Mouse (Mus musculus): Measurements from ENCODE around the gene AI481877. TPM values are rescaled to one million over a fixed set of nuclear protein-coding genes. Genes with fewer than 3 reads are reported as not detected.

AI481877 gene
- total and polyA plus RNA-seq, 3 experiments, result not detected

DNA sequence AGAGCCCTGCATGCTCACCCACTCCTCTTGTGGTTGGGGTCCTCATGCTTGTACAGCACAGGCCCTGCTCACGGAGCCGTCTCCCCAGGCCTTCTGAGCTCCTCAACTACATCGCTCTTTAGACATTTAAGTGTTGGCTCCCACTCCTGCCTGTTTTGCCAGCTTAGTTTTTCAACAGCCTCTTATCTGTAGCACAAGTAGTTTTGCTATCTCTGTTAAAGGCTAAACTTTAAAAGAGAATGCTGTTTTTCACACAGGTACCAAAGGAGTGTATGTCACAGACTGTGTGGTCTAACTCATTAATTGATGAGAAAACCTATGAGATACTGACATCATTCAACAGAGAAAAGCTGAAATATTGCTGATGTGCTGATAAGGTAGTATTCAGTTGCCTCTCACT, 127.3 kb downstream of the AI481877 start:
- no peak overlapping the region for H3K9ac ChIP-seq (ENCODE audit: low read depth, low read length)
- H3K27ac ChIP-seq, result no peak overlapping the region
- peaks cover 13% of the 10 kb centered on the region for H3K4me1 ChIP-seq (ENCODE audit: control insufficient read depth, insufficient read depth, low read length)
- peaks cover 11% of the 10 kb centered on the region for H3K79me2 ChIP-seq (replicated peaks; ENCODE audit: control insufficient read depth, insufficient read depth, low read length)
- TF ChIP-seq POLR2A (IDR thresholded peaks at IDR 0.05; ENCODE audit: insufficient read depth, low read depth, low read length) (no peak), CTCF (IDR thresholded peaks at IDR 0.05) (no peak), EP300 (IDR thresholded peaks at IDR 0.05; ENCODE audit: insufficient read depth, low read depth, low read length) (no peak)
- intact Hi-C loops (cut with DNase I), result no loop called here
- H3K4me3 ChIP-seq, result no peak overlapping the region
- peaks cover 8% of the 10 kb centered on the region for H3K36me3 ChIP-seq (ENCODE audit: control insufficient read depth, insufficient read depth, low read length)
- WGBS, result 27% methylated on average over 3 of the region's 3 CpGs
- H3K27me3 ChIP-seq (ENCODE audit: control insufficient read depth, insufficient read depth, low read length), result no peaks in the 10 kb centered on the region; the same call in 1 of the 2 replicates
- DNase-seq, result no peak

DNA sequence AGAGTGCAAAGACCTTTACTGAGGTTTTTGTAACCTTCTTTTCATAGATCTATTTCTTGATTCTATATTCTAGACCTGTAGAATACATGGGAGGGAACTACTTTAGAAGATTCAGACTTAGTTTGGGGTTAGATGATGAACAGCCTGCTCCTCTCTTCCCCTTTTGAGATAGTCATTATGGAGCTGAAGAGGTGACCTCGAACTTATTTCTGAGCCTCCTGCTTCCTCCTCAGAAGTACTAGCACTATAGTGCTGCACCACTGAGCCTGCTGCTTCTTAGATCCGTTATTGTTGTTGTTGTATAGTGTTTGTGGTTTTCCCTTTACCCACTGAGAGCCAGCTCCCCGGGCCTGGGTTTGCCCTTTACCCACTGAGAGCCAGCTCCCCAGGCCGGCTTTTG, 129.1 kb downstream of the AI481877 start:
- intact Hi-C loops (cut with DNase I), result loop anchor here (10.0 kb wide), 2 partner anchors 535 to 1055 kb away; partner anchors contain the start of genes Ptbp3 and Txn1
- WGBS, result 62% methylated on average over 4 of the region's 4 CpGs

DNA sequence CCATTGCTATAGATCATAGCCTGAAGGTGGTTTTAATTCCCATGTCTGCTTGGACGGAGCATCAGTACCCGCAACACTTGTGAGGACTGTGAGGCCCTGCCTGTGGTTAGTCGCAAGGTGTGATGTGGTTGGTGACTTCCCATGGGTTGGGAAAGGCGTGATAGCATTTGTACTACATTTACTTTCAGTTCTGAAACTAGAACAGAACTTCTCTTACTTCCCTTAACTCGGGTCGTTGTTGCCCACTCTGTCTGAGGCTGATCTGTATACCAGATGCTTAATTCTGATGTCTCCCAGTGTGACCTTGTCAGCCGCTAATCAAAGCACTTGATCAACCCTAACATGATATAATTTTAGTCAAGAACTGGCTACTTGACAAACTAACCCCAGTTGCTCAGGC, 129.6 kb downstream of the AI481877 start:
- Histone ChIP-seq H3K9ac (ENCODE audit: low read depth, low read length) (no peak overlapping the region), H3K36me3 (ENCODE audit: control insufficient read depth, insufficient read depth, low read length) (peaks cover 10% of the 10 kb centered on the region), H3K4me3 (no peak overlapping the region), H3K4me1 (ENCODE audit: control insufficient read depth, insufficient read depth, low read length) (peaks cover 15% of the 10 kb centered on the region), H3K27me3 (ENCODE audit: control insufficient read depth, insufficient read depth, low read length) (no peaks in the 10 kb centered on the region; the same call in 1 of the 2 replicates), H3K27ac (no peak overlapping the region), H3K79me2 (replicated peaks; ENCODE audit: control insufficient read depth, insufficient read depth, low read length) (peaks cover 9% of the 10 kb centered on the region; the same call in 1 of the 2 replicates)
- DNase-seq, result no peak
- intact Hi-C loops (cut with DNase I), result loop anchor here (10.0 kb wide), 2 partner anchors 536 to 1054 kb away; partner anchors contain the start of genes Ptbp3 and Txn1
- TF ChIP-seq CTCF (IDR thresholded peaks at IDR 0.05), result no peak
- TF ChIP-seq POLR2A (IDR thresholded peaks at IDR 0.05; ENCODE audit: insufficient read depth, low read depth, low read length), result no peak
- TF ChIP-seq EP300 (IDR thresholded peaks at IDR 0.05; ENCODE audit: insufficient read depth, low read depth, low read length), result no peak
- WGBS, result 74% methylated on average over 7 of the region's 7 CpGs

More for the DNA sequence above, 129.1 kb downstream of the AI481877 start:
- H3K4me1 ChIP-seq (ENCODE audit: control insufficient read depth, insufficient read depth, low read length), result peaks cover 15% of the 10 kb centered on the region
- no peak for TF ChIP-seq POLR2A (IDR thresholded peaks at IDR 0.05; ENCODE audit: insufficient read depth, low read depth, low read length)
- TF ChIP-seq EP300 (IDR thresholded peaks at IDR 0.05; ENCODE audit: insufficient read depth, low read depth, low read length), result no peak
- TF ChIP-seq CTCF (IDR thresholded peaks at IDR 0.05), result no peak
- peaks cover 10% of the 10 kb centered on the region for H3K36me3 ChIP-seq (ENCODE audit: control insufficient read depth, insufficient read depth, low read length)
- H3K4me3 ChIP-seq, result no peak overlapping the region
- H3K27ac ChIP-seq, result no peak overlapping the region
- H3K27me3 ChIP-seq (ENCODE audit: control insufficient read depth, insufficient read depth, low read length), result no peaks in the 10 kb centered on the region; the same call in 1 of the 2 replicates
- peaks cover 10% of the 10 kb centered on the region; the same call in 1 of the 2 replicates for H3K79me2 ChIP-seq (replicated peaks; ENCODE audit: control insufficient read depth, insufficient read depth, low read length)
- no peak for DNase-seq
- H3K9ac ChIP-seq (ENCODE audit: low read depth, low read length), result no peak overlapping the region

DNA sequence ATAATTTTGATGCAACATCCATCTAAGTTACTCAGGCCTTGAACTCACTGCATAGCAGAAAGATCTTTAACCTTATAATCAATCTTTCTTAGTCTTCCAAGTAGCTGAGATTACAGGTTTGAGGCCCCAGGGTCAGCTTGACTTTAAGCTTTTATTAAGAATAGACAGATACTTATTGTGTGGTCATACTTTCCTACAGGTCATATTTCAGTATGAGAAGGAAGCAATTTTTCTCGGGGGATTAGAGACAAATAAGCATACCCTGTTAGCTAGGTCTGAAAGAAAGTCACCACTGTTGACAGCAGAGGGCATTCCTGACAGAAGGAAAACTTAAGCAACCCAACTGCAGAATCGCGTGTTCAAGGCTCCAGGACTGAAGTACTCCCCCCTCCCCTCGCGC, 130.8 kb downstream of the AI481877 start:
- peaks cover 11% of the 10 kb centered on the region for H3K4me1 ChIP-seq (ENCODE audit: control insufficient read depth, insufficient read depth, low read length)
- peaks cover 5% of the 10 kb centered on the region; the same call in 1 of the 2 replicates for H3K79me2 ChIP-seq (replicated peaks; ENCODE audit: control insufficient read depth, insufficient read depth, low read length)
- TF ChIP-seq CTCF (IDR thresholded peaks at IDR 0.05), result no peak
- TF ChIP-seq POLR2A (IDR thresholded peaks at IDR 0.05; ENCODE audit: insufficient read depth, low read depth, low read length), result no peak
- no peak for DNase-seq
- peaks cover 9% of the 10 kb centered on the region for H3K36me3 ChIP-seq (ENCODE audit: control insufficient read depth, insufficient read depth, low read length)
- no peaks in the 10 kb centered on the region for H3K27me3 ChIP-seq (ENCODE audit: control insufficient read depth, insufficient read depth, low read length)
- H3K4me3 ChIP-seq, result no peak overlapping the region
- no peak overlapping the region for H3K27ac ChIP-seq
- 74% methylated on average over 5 of the region's 5 CpGs for WGBS
- no peak overlapping the region for H3K9ac ChIP-seq (ENCODE audit: low read depth, low read length)
- intact Hi-C loops (cut with DNase I), result loop anchor here (10.0 kb wide), 2 partner anchors 537 to 1053 kb away; partner anchors contain the start of genes Ptbp3 and Txn1

DNA sequence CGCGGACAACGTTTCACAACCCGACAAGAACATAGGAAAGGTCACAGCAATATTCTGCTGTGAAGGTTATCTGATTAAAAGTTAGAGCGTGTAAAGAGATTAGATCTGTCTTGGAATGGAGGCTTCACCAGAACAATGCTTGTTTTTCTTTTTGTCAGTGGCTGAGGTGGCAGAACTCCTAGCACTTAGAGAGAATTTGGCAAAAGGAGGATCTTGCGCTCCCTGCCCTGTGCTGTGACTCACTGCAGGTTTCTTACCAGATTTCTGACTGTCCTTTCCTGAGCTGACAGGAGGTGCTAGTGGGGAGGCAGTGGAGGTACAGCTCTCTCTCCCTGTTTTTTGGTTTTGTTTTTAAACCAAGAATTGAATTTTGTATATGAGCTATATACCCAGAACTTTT, 131.8 kb downstream of the AI481877 start:
- intact Hi-C loops (cut with DNase I), result loop anchor here (10.0 kb wide), 2 partner anchors 538 to 1052 kb away; partner anchors contain the start of genes Ptbp3 and Txn1

DNA sequence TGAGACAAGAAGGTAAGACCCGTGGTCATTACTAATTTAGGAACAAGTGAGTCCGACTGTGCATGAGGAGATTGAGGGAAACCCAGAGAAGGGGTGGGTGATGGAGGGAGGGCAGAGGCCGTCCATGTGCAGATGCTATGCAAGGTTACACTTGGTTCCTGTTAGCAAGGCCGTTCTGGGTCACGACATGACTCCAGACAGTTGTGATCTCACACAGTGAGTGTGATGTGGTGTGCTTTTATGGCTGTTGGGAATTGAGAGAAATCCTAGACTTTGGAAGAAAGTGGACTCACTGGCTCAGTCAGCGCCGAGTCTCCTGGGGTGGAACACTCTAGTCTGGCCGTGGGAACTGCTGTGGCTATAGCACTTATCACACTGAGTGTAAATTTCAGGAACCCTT, 132.6 kb downstream of the AI481877 start:
- 37% methylated on average over 8 of the region's 8 CpGs for whole genome bisulfite sequencing
- intact Hi-C loops (cut with DNase I), result loop anchor here (10.0 kb wide), 2 partner anchors 539 to 1051 kb away; partner anchors contain the start of genes Ptbp3 and Txn1
- H3K27ac ChIP-seq, result no peak overlapping the region
- no peak for TF ChIP-seq EP300 (IDR thresholded peaks at IDR 0.05; ENCODE audit: insufficient read depth, low read depth, low read length)
- no peak for TF ChIP-seq POLR2A (IDR thresholded peaks at IDR 0.05; ENCODE audit: insufficient read depth, low read depth, low read length)
- no peak for TF ChIP-seq CTCF (IDR thresholded peaks at IDR 0.05)
- no peak overlapping the region for H3K9ac ChIP-seq (ENCODE audit: low read depth, low read length)
- no peak overlapping the region for H3K4me3 ChIP-seq
- peaks cover 10% of the 10 kb centered on the region for H3K4me1 ChIP-seq (ENCODE audit: control insufficient read depth, insufficient read depth, low read length)
- peaks cover 5% of the 10 kb centered on the region; the same call in 1 of the 2 replicates for H3K79me2 ChIP-seq (replicated peaks; ENCODE audit: control insufficient read depth, insufficient read depth, low read length)
- H3K36me3 ChIP-seq (ENCODE audit: control insufficient read depth, insufficient read depth, low read length), result peaks cover 6% of the 10 kb centered on the region
- no peak for DNase-seq
- no peaks in the 10 kb centered on the region for H3K27me3 ChIP-seq (ENCODE audit: control insufficient read depth, insufficient read depth, low read length)

More for the DNA sequence above, 131.8 kb downstream of the AI481877 start:
- Histone ChIP-seq H3K79me2 (replicated peaks; ENCODE audit: control insufficient read depth, insufficient read depth, low read length) (peaks cover 5% of the 10 kb centered on the region; the same call in 1 of the 2 replicates), H3K4me1 (ENCODE audit: control insufficient read depth, insufficient read depth, low read length) (peaks cover 11% of the 10 kb centered on the region), H3K9ac (ENCODE audit: low read depth, low read length) (no peak overlapping the region), H3K27me3 (ENCODE audit: control insufficient read depth, insufficient read depth, low read length) (no peaks in the 10 kb centered on the region), H3K27ac (no peak overlapping the region), H3K36me3 (ENCODE audit: control insufficient read depth, insufficient read depth, low read length) (peaks cover 6% of the 10 kb centered on the region), H3K4me3 (no peak overlapping the region)
- DNase-seq, result no peak
- TF ChIP-seq POLR2A (IDR thresholded peaks at IDR 0.05; ENCODE audit: insufficient read depth, low read depth, low read length), result no peak
- TF ChIP-seq CTCF (IDR thresholded peaks at IDR 0.05), result no peak
- TF ChIP-seq EP300 (IDR thresholded peaks at IDR 0.05; ENCODE audit: insufficient read depth, low read depth, low read length), result no peak
- WGBS, result 53% methylated on average over 6 of the region's 6 CpGs

All from heart, adult 2 months (tissue).